Comparison of ENCODE assay signal across 9 mouse cellular contexts in genomic region chr1:85735463-85736123, GRCm38 (mm10). TPM values are rescaled to one million over a fixed set of nuclear protein-coding genes. Genes with fewer than 3 reads are reported as not detected.
DNase-seq lines count a peak whose midpoint lies in the region; ATAC-seq lines count a peak whose summit lies in the region.
"Had no signal": no experiment of that assay in that cellular context is flagged by ENCODE, and none has a peak within 500 bp of the region (broad histone marks: within the 10 kb centered on the region; RNA-seq: fewer than 3 reads in every experiment).

No protein-coding gene starts in this region.

- no peaks in the 10 kb centered on the region for H3K36me3 ChIP-seq in hindbrain, embryonic 10.5 days
- H3K36me3 ChIP-seq in hindbrain, embryonic 13.5 days: no peaks in the 10 kb centered on the region
- no peaks in the 10 kb centered on the region for H3K36me3 ChIP-seq in embryonic facial prominence, embryonic 14.5 days (ENCODE audit: control insufficient read depth, insufficient read depth, low read length)
- H3K36me3 ChIP-seq in hindbrain, embryonic 12.5 days: no peaks in the 10 kb centered on the region
- no peaks in the 10 kb centered on the region for H3K36me3 ChIP-seq in liver, embryonic 15.5 days (replicated peaks)
- H3K36me3 ChIP-seq: neural tube, embryonic 12.5 days had no signal

- no peak overlapping the region for H3K9ac ChIP-seq in hindbrain, embryonic 13.5 days
- H3K9ac ChIP-seq in embryonic facial prominence, embryonic 14.5 days (ENCODE audit: low read depth, low read length): peak overlapping the region; percentile 22; the same call in 1 of the 2 replicates
- no peak overlapping the region for H3K9ac ChIP-seq in hindbrain, embryonic 12.5 days
- peak overlapping the region; percentile 41; the same call in 1 of the 2 replicates for H3K9ac ChIP-seq in liver, embryonic 15.5 days
- H3K9ac ChIP-seq: neural tube, embryonic 12.5 days had no signal

- 71% methylated on average over 13 of the region's 13 CpGs for WGBS in hindbrain, embryonic 10.5 days
- WGBS in hindbrain, embryonic 13.5 days: 71% methylated on average over 13 of the region's 13 CpGs
- 65% methylated on average over 13 of the region's 13 CpGs for WGBS in embryonic facial prominence, embryonic 14.5 days
- WGBS in hindbrain, embryonic 12.5 days: 75% methylated on average over 13 of the region's 13 CpGs
- 15% methylated on average over 13 of the region's 13 CpGs for WGBS in liver, embryonic 15.5 days (ENCODE audit: insufficient replicate concordance)

- no peaks in the 10 kb centered on the region for H3K27me3 ChIP-seq in hindbrain, embryonic 10.5 days (ENCODE audit: insufficient read depth, poor library complexity, severe bottlenecking)
- H3K27me3 ChIP-seq in hindbrain, embryonic 13.5 days: no peaks in the 10 kb centered on the region
- no peaks in the 10 kb centered on the region for H3K27me3 ChIP-seq in embryonic facial prominence, embryonic 14.5 days (replicated peaks; ENCODE audit: control insufficient read depth, insufficient read depth, low read length)
- no peaks in the 10 kb centered on the region for H3K27me3 ChIP-seq in hindbrain, embryonic 12.5 days
- H3K27me3 ChIP-seq in liver, embryonic 15.5 days: no peaks in the 10 kb centered on the region
- H3K27me3 ChIP-seq: neural tube, embryonic 12.5 days had no signal

- H3K4me1 ChIP-seq in hindbrain, embryonic 10.5 days (replicated peaks): peaks cover 9% of the 10 kb centered on the region
- H3K4me1 ChIP-seq in hindbrain, embryonic 13.5 days (replicated peaks): peaks cover 3% of the 10 kb centered on the region; the same call in 1 of the 2 replicates
- H3K4me1 ChIP-seq in embryonic facial prominence, embryonic 14.5 days (ENCODE audit: control insufficient read depth, insufficient read depth, low read length): no peaks in the 10 kb centered on the region
- H3K4me1 ChIP-seq in hindbrain, embryonic 12.5 days: no peaks in the 10 kb centered on the region
- H3K4me1 ChIP-seq in liver, embryonic 15.5 days (replicated peaks): peaks cover 11% of the 10 kb centered on the region

- peaks cover 9% of the 10 kb centered on the region; the same call in 1 of the 2 replicates for H3K9me3 ChIP-seq in hindbrain, embryonic 10.5 days
- no peaks in the 10 kb centered on the region for H3K9me3 ChIP-seq in hindbrain, embryonic 13.5 days
- no peaks in the 10 kb centered on the region for H3K9me3 ChIP-seq in embryonic facial prominence, embryonic 14.5 days (ENCODE audit: control insufficient read depth, low read length)
- no peaks in the 10 kb centered on the region for H3K9me3 ChIP-seq in hindbrain, embryonic 12.5 days (replicated peaks)
- no peaks in the 10 kb centered on the region for H3K9me3 ChIP-seq in liver, embryonic 15.5 days (replicated peaks)
- H3K9me3 ChIP-seq: neural tube, embryonic 12.5 days had no signal

- H3K4me2 ChIP-seq in hindbrain, embryonic 13.5 days: no peak overlapping the region
- H3K4me2 ChIP-seq in embryonic facial prominence, embryonic 14.5 days (ENCODE audit: low read depth, low read length): peak overlapping the region; percentile 39
- no peak overlapping the region; the same call in 1 of the 2 replicates for H3K4me2 ChIP-seq in hindbrain, embryonic 12.5 days (replicated peaks)
- H3K4me2 ChIP-seq in liver, embryonic 15.5 days: peak overlapping the region; percentile 70

- 0 out of 2 replicates have a peak overlapping the region, but pooled peaks have one; percentile 42 for H3K4me3 ChIP-seq in hindbrain, embryonic 10.5 days
- H3K4me3 ChIP-seq in hindbrain, embryonic 13.5 days: no peak overlapping the region
- H3K4me3 ChIP-seq in embryonic facial prominence, embryonic 14.5 days (ENCODE audit: low read depth, low read length): no peak overlapping the region
- no peak overlapping the region for H3K4me3 ChIP-seq in hindbrain, embryonic 12.5 days
- peak overlapping the region; percentile 54 for H3K4me3 ChIP-seq in liver, embryonic 15.5 days (replicated peaks)
- H3K4me3 ChIP-seq: neural tube, embryonic 12.5 days had no signal

- no peak for ATAC-seq in hindbrain, embryonic 13.5 days (ENCODE audit: low FRiP score)
- no peak for ATAC-seq in embryonic facial prominence, embryonic 14.5 days (ENCODE audit: low read depth)
- peak; percentile 35; the same call in 1 of the 2 replicates for ATAC-seq in hindbrain, embryonic 12.5 days (ENCODE audit: low FRiP score)
- ATAC-seq in liver, embryonic 15.5 days (ENCODE audit: insufficient read depth): peak; percentile 80

- no peak for DNase-seq in hindbrain, embryonic 10.5 days (ENCODE audit: low spot score)
- DNase-seq in embryonic facial prominence, embryonic 14.5 days (ENCODE audit: low spot score): no peak
- peak; percentile 39 for DNase-seq in skeletal muscle tissue, adult 2 months (ENCODE audit: low read depth, low spot score)
- no peak for DNase-seq in testis, postnatal 14 days (ENCODE audit: low spot score)
- DNase-seq in layer of hippocampus, adult 18-20 months (ENCODE audit: low spot score in 2 of 2): no peak

- peak overlapping the region; percentile 85 for H3K27ac ChIP-seq in hindbrain, embryonic 10.5 days
- no peak overlapping the region for H3K27ac ChIP-seq in hindbrain, embryonic 13.5 days
- H3K27ac ChIP-seq in embryonic facial prominence, embryonic 14.5 days (replicated peaks; ENCODE audit: low read depth, low read length): no peak overlapping the region
- H3K27ac ChIP-seq in hindbrain, embryonic 12.5 days: no peak overlapping the region
- H3K27ac ChIP-seq in liver, embryonic 15.5 days (replicated peaks): peak overlapping the region; percentile 74
- H3K27ac ChIP-seq: neural tube, embryonic 12.5 days had no signal

RNA-seq across cellular contexts. Expression of gene A630001G21Rik, which starts 42.9 kb away (rescaled TPM):
- polyA plus RNA-seq in hindbrain, embryonic 10.5 days (2016; fragmentation: Nextera tagmentation; extraction: Ambion mirVana): 1.3 and 1.4 TPM in 2 replicates
- polyA plus RNA-seq in hindbrain, embryonic 13.5 days (2015; fragmentation: Nextera tagmentation; extraction: Ambion mirVana): 0.65 and 0.66 TPM in 2 replicates
- polyA plus RNA-seq in embryonic facial prominence, embryonic 14.5 days (2014; fragmentation: Nextera tagmentation; extraction: Ambion mirVana): 1.7 and 2.5 TPM in 2 replicates
- polyA plus RNA-seq in hindbrain, embryonic 12.5 days (2016; fragmentation: Nextera tagmentation; extraction: Ambion mirVana): 1.2 and 1.5 TPM in 2 replicates
- polyA plus RNA-seq in liver, embryonic 15.5 days (2015; fragmentation: Nextera tagmentation; extraction: Ambion mirVana): 1.9 and 2.8 TPM in 2 replicates
- under 1 TPM; 0.25 to 0.68 TPM for total RNA-seq in layer of hippocampus, adult 18-20 months (2021)

RNA-seq across cellular contexts. Expression of gene Cab39, which starts 57.6 kb away (rescaled TPM):
- polyA plus RNA-seq in hindbrain, embryonic 10.5 days (2016; fragmentation: Nextera tagmentation; extraction: Ambion mirVana): 41.7 and 43.1 TPM in 2 replicates
- polyA plus RNA-seq in hindbrain, embryonic 13.5 days (2015; fragmentation: Nextera tagmentation; extraction: Ambion mirVana): 49.6 and 52.8 TPM in 2 replicates
- polyA plus RNA-seq in embryonic facial prominence, embryonic 14.5 days (2014; fragmentation: Nextera tagmentation; extraction: Ambion mirVana): 45.1 and 45.2 TPM in 2 replicates
- polyA plus RNA-seq in hindbrain, embryonic 12.5 days (2016; fragmentation: Nextera tagmentation; extraction: Ambion mirVana): 75.3 and 80.6 TPM in 2 replicates
- polyA plus RNA-seq in liver, embryonic 15.5 days (2015; fragmentation: Nextera tagmentation; extraction: Ambion mirVana): 11.2 and 12.1 TPM in 2 replicates
- total RNA-seq in layer of hippocampus, adult 18-20 months (2021): 100 to 1,000 TPM; 146 to 163 TPM

Comparison
In these comparisons a context has a peak if more than half of its experiments do, and no peak if none do; other contexts are left out.
1. H3K27ac ChIP-seq: peak in hindbrain, embryonic 10.5 days (single experiment) and liver, embryonic 15.5 days (single experiment); none in hindbrain, embryonic 13.5 days (single experiment), embryonic facial prominence, embryonic 14.5 days (single experiment) and hindbrain, embryonic 12.5 days (single experiment).
2. H3K4me3 ChIP-seq: peak in hindbrain, embryonic 10.5 days (single experiment) and liver, embryonic 15.5 days (single experiment); none in hindbrain, embryonic 13.5 days (single experiment), embryonic facial prominence, embryonic 14.5 days (single experiment) and hindbrain, embryonic 12.5 days (single experiment).
3. ATAC-seq: peak in hindbrain, embryonic 12.5 days (single experiment) and liver, embryonic 15.5 days (single experiment); none in hindbrain, embryonic 13.5 days (single experiment) and embryonic facial prominence, embryonic 14.5 days (single experiment).
4. H3K4me2 ChIP-seq: peak in embryonic facial prominence, embryonic 14.5 days (single experiment) and liver, embryonic 15.5 days (single experiment); none in hindbrain, embryonic 13.5 days (single experiment) and hindbrain, embryonic 12.5 days (single experiment).
5. H3K9ac ChIP-seq: peak in embryonic facial prominence, embryonic 14.5 days (single experiment) and liver, embryonic 15.5 days (single experiment); none in hindbrain, embryonic 13.5 days (single experiment) and hindbrain, embryonic 12.5 days (single experiment).